Mouse (Mus musculus) lung, embryonic 15.5 days (tissue): ENCODE measurements at regions not wholly inside any gene's neighbourhood (a gene's known extent, or its start where the extent isn't known, plus 50 kb on each side); places are given as distances from the start of the nearest gene placed in this dataset.
A peak's percentile ranks its signal among the peaks of the same experiment; 100 is the strongest.

Experiments used
- ATAC-seq: fragments of 200-750 bp; cut with Nextera tagmentation; 2 replicates; pipeline ENCODE4 v1.8.0; 2017; ENCODE audit warnings: moderate number of reproducible peaks, borderline replicate concordance; ENCODE audit not compliant: low FRiP score, low TSS enrichment; ENCODE audit errors: extremely low read depth
- H3K27ac ChIP-seq: fragments of 300-500 bp; sonication (generic); 2 replicates; pipeline ENCODE4 v1.5.1; 2015; ENCODE audit warnings: moderate library complexity, mild to moderate bottlenecking, inconsistent platforms
- H3K27me3 ChIP-seq: fragments of 300-500 bp; sonication (generic); 2 replicates; pipeline ENCODE4 v1.6.1; 2015; ENCODE audit warnings: inconsistent platforms
- H3K36me3 ChIP-seq: fragments of 300-500 bp; sonication (generic); 2 replicates; pipeline ENCODE4 v1.6.1; 2015; ENCODE audit warnings: inconsistent platforms
- H3K4me1 ChIP-seq: fragments of 300-500 bp; sonication (generic); 2 replicates; pipeline ENCODE4 v1.6.1; 2015; ENCODE audit warnings: inconsistent platforms
- H3K4me2 ChIP-seq: fragments of 300-500 bp; sonication (generic); 2 replicates; pipeline ENCODE4 v1.6.1; 2015; ENCODE audit warnings: inconsistent platforms, mild to moderate bottlenecking, moderate library complexity
- H3K4me3 ChIP-seq: fragments of 300-500 bp; sonication (generic); 2 replicates; pipeline ENCODE4 v1.5.1; 2015; ENCODE audit warnings: mild to moderate bottlenecking, inconsistent platforms
- H3K9ac ChIP-seq: fragments of 300-500 bp; sonication (generic); 2 replicates; pipeline ENCODE4 v1.6.1; 2015; ENCODE audit warnings: inconsistent platforms
- H3K9me3 ChIP-seq: fragments of 300-500 bp; sonication (generic); 2 replicates; pipeline ENCODE4 v1.6.1; 2016; ENCODE audit warnings: inconsistent platforms
- WGBS: fragments of 180-500 bp; shearing (Covaris S2); methylation state at CpG from one replicate; pipeline ENCODE4 v1.1.7; 2015; 5-methylcytosine and 5-hydroxymethylcytosine counted together

DNA sequence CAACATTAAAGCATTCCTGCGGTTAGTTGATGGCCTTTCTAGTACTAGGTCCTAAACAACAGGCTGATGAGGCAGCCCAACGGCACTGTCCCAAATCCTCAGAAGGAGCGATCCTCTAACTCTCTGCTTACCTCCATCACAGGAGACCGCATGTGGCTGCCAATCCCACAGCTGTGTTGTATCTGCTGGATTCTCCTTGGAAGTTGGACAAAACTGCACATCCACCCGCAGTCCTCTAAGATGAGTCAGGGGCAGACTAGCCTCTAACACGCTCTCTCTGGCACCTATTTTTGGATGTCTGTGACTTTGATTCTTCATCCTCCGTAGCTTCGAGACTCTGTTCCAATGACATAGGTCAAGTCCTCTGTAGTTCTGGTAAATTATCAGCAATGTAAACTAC, 432.5 kb downstream of the Fgf9 start:
- H3K36me3 ChIP-seq, result no peaks in the 10 kb centered on the region
- no peak overlapping the region for H3K27ac ChIP-seq
- no peak overlapping the region for H3K4me3 ChIP-seq
- H3K4me1 ChIP-seq, result peaks cover 27% of the 10 kb centered on the region
- H3K9ac ChIP-seq, result no peak overlapping the region
- no peak overlapping the region for H3K4me2 ChIP-seq
- 48% methylated on average over 8 of the region's 8 CpGs for WGBS
- no peak for ATAC-seq
- no peaks in the 10 kb centered on the region for H3K9me3 ChIP-seq
- H3K27me3 ChIP-seq, result no peaks in the 10 kb centered on the region

DNA sequence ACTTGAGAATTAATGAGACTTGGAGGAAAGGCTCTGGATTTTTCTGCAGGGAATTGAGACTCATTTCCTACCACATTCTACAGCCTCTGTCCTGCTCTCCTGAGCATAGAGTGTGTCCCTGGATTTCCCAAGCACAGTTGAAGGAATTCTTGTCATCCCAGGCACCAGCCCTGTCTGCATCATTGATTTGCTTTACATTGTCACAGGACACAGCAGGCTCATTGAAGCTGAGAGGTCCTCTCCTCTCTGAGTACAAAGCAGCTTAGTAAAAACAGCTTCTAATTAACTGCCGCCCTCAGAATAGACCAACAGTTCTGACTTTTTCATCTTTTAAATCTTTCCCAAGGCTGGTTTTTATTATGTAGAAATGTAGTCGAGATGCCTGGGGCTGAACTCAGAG, 429.7 kb downstream of the Fgf9 start:
- no peak overlapping the region for H3K9ac ChIP-seq
- H3K4me1 ChIP-seq, result peaks cover 25% of the 10 kb centered on the region
- no peak overlapping the region for H3K4me3 ChIP-seq
- 40% methylated on average over 2 of the region's 2 CpGs for WGBS
- ATAC-seq, result peak; percentile 19; the same call in 1 of the 2 replicates
- peak overlapping the region; percentile 53; the same call in 1 of the 2 replicates for H3K27ac ChIP-seq
- no peaks in the 10 kb centered on the region for H3K27me3 ChIP-seq
- H3K36me3 ChIP-seq, result no peaks in the 10 kb centered on the region
- no peaks in the 10 kb centered on the region for H3K9me3 ChIP-seq
- H3K4me2 ChIP-seq, result peak overlapping the region; percentile 14; the same call in 1 of the 2 replicates

DNA sequence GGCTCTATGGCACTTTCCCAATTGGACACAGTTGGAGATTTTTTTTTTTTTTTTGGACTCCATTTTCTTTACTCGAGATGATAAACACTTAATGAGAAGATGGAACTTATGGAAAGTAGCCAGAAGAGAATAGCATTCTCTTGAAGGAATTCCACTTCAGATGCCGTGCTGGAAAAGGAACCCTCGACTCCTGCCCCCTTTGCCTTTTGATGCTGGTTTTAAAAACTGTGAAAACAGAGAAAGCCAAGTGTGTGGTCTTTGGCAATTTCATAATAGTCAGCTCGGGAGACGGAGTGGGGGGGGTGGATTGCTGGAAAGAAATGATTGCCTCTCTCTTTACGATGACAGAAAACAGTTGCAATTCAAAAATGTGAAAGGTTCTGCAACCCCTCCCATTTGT, 429.2 kb downstream of the Fgf9 start:
- peaks cover 25% of the 10 kb centered on the region for H3K4me1 ChIP-seq
- H3K4me2 ChIP-seq, result peak overlapping the region; percentile 14; the same call in 1 of the 2 replicates
- no peaks in the 10 kb centered on the region for H3K27me3 ChIP-seq
- no peaks in the 10 kb centered on the region for H3K36me3 ChIP-seq
- WGBS, result 15% methylated on average over 6 of the region's 6 CpGs
- H3K9ac ChIP-seq, result no peak overlapping the region
- no peak overlapping the region for H3K4me3 ChIP-seq
- H3K9me3 ChIP-seq, result no peaks in the 10 kb centered on the region
- peak overlapping the region; percentile 53; the same call in 1 of the 2 replicates for H3K27ac ChIP-seq
- ATAC-seq, result peak; percentile 29; the same call in 1 of the 2 replicates

DNA sequence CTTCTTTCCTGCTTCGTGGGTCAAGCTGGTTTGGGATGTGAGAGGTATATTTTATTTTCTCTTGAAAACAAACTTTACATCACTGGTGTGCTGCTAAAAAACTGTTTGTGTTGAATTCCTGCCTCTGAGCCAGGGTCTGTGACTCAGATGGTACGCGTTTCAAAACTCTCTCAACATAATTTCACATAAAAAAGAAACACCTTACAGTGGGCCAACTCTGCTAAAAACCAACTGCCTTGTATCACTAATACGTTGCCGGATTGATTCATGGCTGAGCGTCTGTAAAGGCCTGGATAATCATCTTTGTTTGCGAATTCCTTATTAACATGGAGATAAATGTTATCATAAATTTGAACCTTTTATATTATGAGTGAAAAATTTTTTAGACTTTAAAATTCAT, 428.7 kb downstream of the Fgf9 start:
- H3K27ac ChIP-seq, result no peak overlapping the region
- H3K9ac ChIP-seq, result no peak overlapping the region
- H3K27me3 ChIP-seq, result no peaks in the 10 kb centered on the region
- H3K4me3 ChIP-seq, result no peak overlapping the region
- peaks cover 22% of the 10 kb centered on the region for H3K4me1 ChIP-seq
- ATAC-seq, result no peak
- no peaks in the 10 kb centered on the region for H3K9me3 ChIP-seq
- WGBS, result 54% methylated on average over 7 of the region's 7 CpGs
- no peaks in the 10 kb centered on the region for H3K36me3 ChIP-seq
- H3K4me2 ChIP-seq, result no peak overlapping the region

DNA sequence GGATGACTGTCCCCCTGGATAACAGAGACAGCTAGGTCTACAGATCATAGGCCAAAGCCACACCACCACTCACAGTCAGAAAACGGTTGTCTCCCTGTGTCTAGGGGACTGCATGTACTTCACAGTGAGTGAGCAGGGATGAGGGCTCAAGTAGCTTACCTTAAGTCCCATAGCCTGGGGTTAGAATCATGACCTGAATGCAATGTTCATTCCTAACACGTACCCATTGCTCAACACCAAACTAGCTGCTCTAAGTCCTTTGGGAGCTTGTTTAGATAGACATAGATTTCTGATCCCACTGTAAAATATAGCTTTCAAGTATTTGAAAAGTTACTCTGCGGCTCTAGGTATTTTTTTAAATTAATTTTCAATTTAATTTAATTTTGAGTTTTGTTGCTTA, 426.6 kb downstream of the Fgf9 start:
- no peak for ATAC-seq
- no peak overlapping the region for H3K4me2 ChIP-seq
- H3K27ac ChIP-seq, result no peak overlapping the region
- WGBS, result 91% methylated on average over 3 of the region's 3 CpGs
- no peak overlapping the region for H3K9ac ChIP-seq
- H3K4me1 ChIP-seq, result peaks cover 19% of the 10 kb centered on the region
- H3K4me3 ChIP-seq, result no peak overlapping the region
- no peaks in the 10 kb centered on the region for H3K36me3 ChIP-seq
- H3K9me3 ChIP-seq, result no peaks in the 10 kb centered on the region
- no peaks in the 10 kb centered on the region for H3K27me3 ChIP-seq

DNA sequence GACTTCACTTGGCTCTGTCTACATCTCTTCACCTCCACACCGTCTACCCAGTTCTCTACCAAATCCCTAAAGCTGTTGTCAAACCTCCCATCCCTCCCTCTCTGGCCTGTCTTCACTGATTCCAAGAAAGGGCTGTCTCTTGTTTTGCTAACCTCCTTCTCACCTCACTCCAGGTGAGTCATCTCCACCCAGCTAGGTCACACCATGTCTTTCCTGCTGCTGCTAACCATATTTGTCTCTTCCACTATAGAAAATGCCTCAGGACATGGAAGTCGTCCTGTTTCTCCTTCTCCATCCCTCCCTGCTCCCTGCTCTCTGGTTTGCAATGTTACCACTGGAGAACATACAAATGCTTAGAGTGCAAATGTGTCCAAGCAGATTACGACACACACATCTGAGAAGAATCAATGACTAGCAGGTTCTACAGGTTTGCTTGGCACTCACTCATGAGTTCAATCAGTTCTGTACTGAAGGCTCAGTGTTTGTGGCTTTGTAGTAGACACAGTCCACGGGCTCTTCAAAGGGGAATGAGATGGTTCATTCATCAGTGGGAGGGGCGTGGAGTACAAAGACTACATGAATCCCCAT, 424.1 kb downstream of the Fgf9 start:
- Histone ChIP-seq H3K4me3 (no peak overlapping the region), H3K9ac (no peak overlapping the region), H3K27ac (no peak overlapping the region), H3K4me2 (no peak overlapping the region), H3K36me3 (no peaks in the 10 kb centered on the region), H3K9me3 (no peaks in the 10 kb centered on the region), H3K4me1 (peaks cover 10% of the 10 kb centered on the region), H3K27me3 (no peaks in the 10 kb centered on the region)
- no peak for ATAC-seq
- WGBS, result 69% methylated on average over 5 of the region's 5 CpGs

DNA sequence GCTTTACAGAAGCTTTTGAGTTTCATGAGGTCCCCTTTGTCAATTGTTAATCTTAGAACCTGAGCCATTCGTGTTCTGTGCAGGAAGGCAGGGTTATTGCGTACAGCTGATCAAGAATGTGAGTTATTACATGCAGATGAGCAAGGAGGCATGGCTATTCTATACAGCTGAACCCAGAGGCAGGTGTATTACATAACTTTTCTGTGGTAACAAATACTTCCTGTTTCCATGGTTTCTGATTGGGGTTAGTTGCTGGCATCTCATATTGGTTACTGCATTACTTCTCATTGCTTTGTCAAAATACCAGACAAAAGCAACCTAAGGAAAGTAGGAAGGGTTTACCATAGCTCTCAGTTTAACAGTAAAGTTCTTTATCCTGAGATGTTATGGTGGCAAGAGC, 421.8 kb downstream of the Fgf9 start:
- 67% methylated on average over 2 of the region's 2 CpGs for whole genome bisulfite sequencing
- Histone ChIP-seq H3K4me1 (no peaks in the 10 kb centered on the region), H3K27ac (no peak overlapping the region), H3K36me3 (no peaks in the 10 kb centered on the region), H3K4me2 (no peak overlapping the region), H3K9me3 (no peaks in the 10 kb centered on the region), H3K4me3 (no peak overlapping the region), H3K9ac (no peak overlapping the region), H3K27me3 (no peaks in the 10 kb centered on the region)
- no peak for ATAC-seq

DNA sequence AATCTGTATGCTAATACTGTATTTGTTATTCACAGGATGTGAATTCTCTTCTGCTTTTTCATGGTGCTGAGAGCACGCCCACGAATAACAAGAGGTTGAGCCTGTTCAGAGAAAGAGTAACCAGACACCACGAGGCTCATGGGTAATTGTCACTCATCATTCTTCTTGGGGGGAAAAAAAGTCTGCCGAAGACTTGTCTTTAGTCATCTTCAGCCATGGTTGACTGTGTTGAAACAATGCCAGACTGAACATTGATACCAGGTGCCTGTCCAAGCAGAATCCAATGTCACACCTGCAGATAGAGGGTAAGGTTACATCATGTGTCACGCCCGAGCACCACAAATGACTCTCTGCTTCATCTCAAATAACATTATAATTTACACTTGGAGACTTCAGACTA, 418.5 kb downstream of the Fgf9 start:
- no peaks in the 10 kb centered on the region for H3K9me3 ChIP-seq
- no peaks in the 10 kb centered on the region for H3K27me3 ChIP-seq
- no peak overlapping the region for H3K27ac ChIP-seq
- no peak for ATAC-seq
- H3K36me3 ChIP-seq, result no peaks in the 10 kb centered on the region
- no peaks in the 10 kb centered on the region for H3K4me1 ChIP-seq
- WGBS, result 71% methylated on average over 6 of the region's 6 CpGs
- H3K4me3 ChIP-seq, result no peak overlapping the region
- H3K4me2 ChIP-seq, result no peak overlapping the region
- H3K9ac ChIP-seq, result no peak overlapping the region

DNA sequence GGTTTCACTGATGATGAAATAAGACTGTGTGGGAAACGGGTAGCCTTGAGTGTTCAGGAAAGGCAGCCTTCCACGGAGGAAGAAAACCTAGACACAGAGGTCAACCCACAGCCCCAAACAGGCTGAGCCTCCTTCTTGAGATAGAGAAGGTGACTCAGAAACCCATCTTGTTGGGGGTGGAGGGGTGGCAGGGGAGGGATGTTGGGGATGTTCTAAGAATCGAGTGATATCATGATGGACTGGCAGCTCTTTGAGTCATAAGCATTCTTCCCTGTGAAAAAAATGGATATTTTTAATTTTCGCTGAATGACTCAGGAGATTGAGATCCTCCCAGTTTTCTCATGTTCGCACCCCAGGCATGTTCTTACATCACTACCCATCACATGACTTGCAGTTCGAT, 417.5 kb downstream of the Fgf9 start:
- Histone ChIP-seq H3K4me2 (no peak overlapping the region), H3K4me3 (no peak overlapping the region), H3K9me3 (no peaks in the 10 kb centered on the region), H3K27ac (no peak overlapping the region), H3K36me3 (no peaks in the 10 kb centered on the region), H3K27me3 (no peaks in the 10 kb centered on the region), H3K9ac (no peak overlapping the region), H3K4me1 (no peaks in the 10 kb centered on the region)
- ATAC-seq, result no peak
- WGBS, result 87% methylated on average over 6 of the region's 6 CpGs

DNA sequence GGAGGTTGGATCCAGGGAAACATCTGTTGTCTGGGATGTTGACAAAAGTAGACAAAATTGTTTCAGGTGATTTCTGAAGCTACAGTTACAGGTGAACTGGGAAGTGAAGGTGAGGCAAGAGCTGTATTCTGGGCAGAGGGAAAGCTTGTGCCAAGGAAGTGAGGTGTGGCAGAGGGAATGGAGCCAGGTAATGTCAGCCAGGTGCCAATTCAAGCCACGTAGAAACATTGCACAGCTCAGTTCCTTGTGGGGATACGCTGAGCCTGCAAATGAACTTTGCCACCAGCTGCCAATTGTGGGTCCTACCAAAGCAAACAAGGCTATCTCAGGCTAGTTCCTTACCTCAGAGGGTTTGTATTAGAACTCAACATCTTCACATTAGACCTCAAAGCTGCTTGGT, 410.1 kb downstream of the Fgf9 start:
- Histone ChIP-seq H3K9me3 (no peaks in the 10 kb centered on the region), H3K4me1 (no peaks in the 10 kb centered on the region), H3K4me3 (no peak overlapping the region), H3K27me3 (no peaks in the 10 kb centered on the region), H3K27ac (no peak overlapping the region), H3K36me3 (no peaks in the 10 kb centered on the region), H3K9ac (no peak overlapping the region), H3K4me2 (no peak overlapping the region)
- no peak for ATAC-seq
- WGBS, result 89% methylated on average over 2 of the region's 2 CpGs

DNA sequence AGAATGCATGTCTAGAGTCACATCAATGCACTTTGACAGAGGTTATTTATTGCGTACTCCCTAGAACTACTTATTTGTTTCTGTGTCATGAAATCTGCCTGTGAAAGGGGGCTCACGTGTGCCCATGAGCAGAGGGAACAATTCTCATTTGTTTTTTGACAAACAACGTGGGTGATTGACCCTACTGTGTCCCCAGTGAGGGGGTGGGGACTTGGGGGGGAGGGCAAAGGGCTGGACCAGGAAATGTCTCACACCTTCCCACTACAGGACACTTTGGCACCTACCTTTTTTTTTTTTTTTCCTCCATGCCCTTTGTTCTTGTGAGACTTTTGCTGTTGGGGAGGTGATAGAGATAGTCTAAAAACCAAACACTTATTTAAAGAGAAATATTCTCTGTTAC, 400.3 kb downstream of the Fgf9 start:
- no peak overlapping the region for H3K27ac ChIP-seq
- ATAC-seq, result no peak
- H3K4me3 ChIP-seq, result no peak overlapping the region
- no peaks in the 10 kb centered on the region for H3K9me3 ChIP-seq
- no peak overlapping the region for H3K9ac ChIP-seq
- H3K27me3 ChIP-seq, result no peaks in the 10 kb centered on the region
- 48% methylated on average over 3 of the region's 3 CpGs for WGBS
- no peaks in the 10 kb centered on the region for H3K4me1 ChIP-seq
- no peak overlapping the region for H3K4me2 ChIP-seq
- H3K36me3 ChIP-seq, result no peaks in the 10 kb centered on the region

DNA sequence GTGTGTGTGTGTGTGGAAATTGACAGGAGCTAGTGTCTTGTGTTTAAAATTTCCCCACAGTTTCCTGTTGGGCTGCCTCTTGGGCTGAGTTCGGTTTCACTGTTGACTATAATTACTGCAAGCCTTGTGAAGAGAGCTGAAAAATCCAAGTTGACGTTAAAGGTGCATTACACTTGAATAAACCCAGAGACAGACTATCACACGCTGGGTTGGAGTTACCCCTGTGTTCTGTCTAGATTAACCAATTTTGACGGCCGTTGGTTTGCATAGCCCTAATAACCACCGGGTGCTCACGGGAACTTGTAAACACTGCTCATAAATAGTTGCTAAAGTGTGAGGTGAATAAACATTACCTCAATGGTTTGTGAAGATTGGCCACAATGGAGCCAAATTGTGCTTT, 398.1 kb downstream of the Fgf9 start:
- ATAC-seq, result no peak
- 59% methylated on average over 7 of the region's 7 CpGs for WGBS
- Histone ChIP-seq H3K4me3 (no peak overlapping the region), H3K27me3 (no peaks in the 10 kb centered on the region), H3K36me3 (no peaks in the 10 kb centered on the region), H3K9me3 (no peaks in the 10 kb centered on the region), H3K9ac (no peak overlapping the region), H3K4me1 (no peaks in the 10 kb centered on the region), H3K4me2 (no peak overlapping the region), H3K27ac (no peak overlapping the region)

DNA sequence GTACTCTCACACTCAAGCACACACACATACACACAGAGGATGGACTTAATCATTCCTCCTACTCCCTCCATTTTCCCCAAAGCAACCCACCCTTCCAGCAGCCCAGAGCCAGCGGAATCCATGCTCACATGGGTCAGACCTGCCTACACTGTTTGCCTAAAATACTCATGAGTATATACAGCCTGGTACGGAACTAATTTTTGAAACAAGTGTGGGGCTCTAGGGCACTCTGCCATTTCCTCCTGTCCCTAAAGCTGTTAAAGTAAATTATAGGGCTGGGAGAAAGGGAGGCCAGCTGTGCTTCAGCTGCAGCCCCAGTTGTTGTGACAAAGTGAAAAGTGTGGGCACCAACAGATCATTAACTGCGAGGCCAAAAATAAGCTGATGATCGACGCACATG, 397.5 kb downstream of the Fgf9 start:
- Histone ChIP-seq H3K27ac (no peak overlapping the region), H3K36me3 (no peaks in the 10 kb centered on the region), H3K4me3 (no peak overlapping the region), H3K27me3 (no peaks in the 10 kb centered on the region), H3K4me1 (no peaks in the 10 kb centered on the region), H3K4me2 (no peak overlapping the region), H3K9me3 (no peaks in the 10 kb centered on the region), H3K9ac (no peak overlapping the region)
- peak; percentile 39; the same call in 1 of the 2 replicates for ATAC-seq
- 54% methylated on average over 5 of the region's 5 CpGs for WGBS
